Mouse (Mus musculus): ENCODE measurements at regions not wholly inside any gene's neighbourhood (a gene's known extent, or its start where the extent isn't known, plus 50 kb on each side); places are given as distances from the start of the nearest gene placed in this dataset.
A peak's percentile ranks its signal among the peaks of the same experiment; 100 is the strongest.

DNA sequence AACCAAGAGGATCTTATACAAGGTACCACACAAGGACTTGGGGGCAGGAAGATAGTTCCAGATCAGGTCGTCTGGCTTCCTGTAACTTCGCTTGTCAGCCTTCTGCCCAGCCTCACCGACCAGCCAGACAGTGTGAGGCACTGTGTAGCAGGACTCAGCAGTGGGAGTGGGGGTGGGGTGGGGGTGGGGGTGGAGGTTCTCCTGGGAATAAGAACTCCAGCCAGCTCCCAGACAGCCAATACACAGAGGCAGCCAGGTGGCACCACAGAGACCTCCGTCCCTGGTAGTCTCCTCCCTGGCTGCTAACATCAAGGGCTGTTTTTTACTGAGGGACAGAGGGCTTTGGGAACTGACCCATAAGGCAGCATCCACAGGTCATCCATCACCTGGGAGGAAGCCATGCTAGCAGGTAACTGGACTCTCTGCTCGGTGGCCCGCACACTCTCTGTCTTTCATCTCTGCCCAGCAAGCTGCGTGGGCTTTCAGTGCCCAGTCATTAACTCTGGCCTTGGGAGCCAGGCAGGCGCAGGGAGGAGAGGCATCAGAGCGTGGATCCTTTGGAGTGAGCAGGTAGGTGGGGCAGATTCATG is 60.3 kb upstream of the Wnt4 start:
- Histone ChIP-seq H3K27ac (replicated peaks; ENCODE audit: low read depth, low read length) (no peak overlapping the region), H3K9ac (replicated peaks; ENCODE audit: low read length) (no peak overlapping the region), H3K4me3 (replicated peaks; ENCODE audit: low read depth, low read length) (no peak overlapping the region), H3K9me3 (ENCODE audit: control insufficient read depth, low read length) (no peaks in the 10 kb centered on the region), H3K4me2 (ENCODE audit: low read length) (no peak overlapping the region), H3K27me3 (ENCODE audit: control insufficient read depth, insufficient read depth, low read length) (no peaks in the 10 kb centered on the region), H3K4me1 (ENCODE audit: control insufficient read depth, insufficient read depth, low read length) (peaks cover 3% of the 10 kb centered on the region; the same call in 1 of the 2 replicates), H3K36me3 (ENCODE audit: control insufficient read depth, insufficient read depth, low read length) (no peaks in the 10 kb centered on the region)
- ATAC-seq (ENCODE audit: low FRiP score, low TSS enrichment): no peak
- 80% methylated on average over 9 of the region's 9 CpGs for WGBS
- no peak for DNase-seq

DNA sequence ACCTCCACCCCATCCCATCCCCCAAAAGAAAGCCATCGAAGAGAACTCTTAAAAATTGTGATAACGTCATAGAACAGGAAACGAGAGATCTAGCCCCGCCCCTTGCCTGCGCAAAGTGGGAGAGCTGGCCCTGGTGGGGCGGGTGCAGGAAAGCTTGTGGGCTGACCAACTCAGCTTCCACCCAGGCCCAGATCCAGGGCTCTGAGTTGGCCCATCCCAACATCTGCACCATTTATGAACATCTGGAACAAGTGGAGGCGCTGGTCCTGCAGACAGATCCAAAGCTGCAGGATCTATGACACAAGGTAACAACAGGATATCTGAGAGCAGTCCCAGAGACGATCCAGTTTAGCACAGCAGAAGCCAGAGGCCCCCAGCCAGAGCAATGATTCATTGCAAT is 62.7 kb upstream of the Wnt4 start:
- WGBS: 87% methylated on average over 8 of the region's 8 CpGs
- H3K9ac ChIP-seq (replicated peaks; ENCODE audit: low read length): no peak overlapping the region
- H3K36me3 ChIP-seq (ENCODE audit: control insufficient read depth, insufficient read depth, low read length): no peaks in the 10 kb centered on the region
- peaks cover 10% of the 10 kb centered on the region; the same call in 1 of the 2 replicates for H3K4me1 ChIP-seq (ENCODE audit: control insufficient read depth, insufficient read depth, low read length)
- no peak for ATAC-seq (ENCODE audit: low FRiP score, low TSS enrichment)
- no peak overlapping the region for H3K27ac ChIP-seq (replicated peaks; ENCODE audit: low read depth, low read length)
- no peak overlapping the region for H3K4me3 ChIP-seq (replicated peaks; ENCODE audit: low read depth, low read length)
- no peaks in the 10 kb centered on the region for H3K27me3 ChIP-seq (ENCODE audit: control insufficient read depth, insufficient read depth, low read length)
- no peak for DNase-seq
- H3K4me2 ChIP-seq (ENCODE audit: low read length): no peak overlapping the region
- H3K9me3 ChIP-seq (ENCODE audit: control insufficient read depth, low read length): no peaks in the 10 kb centered on the region

DNA sequence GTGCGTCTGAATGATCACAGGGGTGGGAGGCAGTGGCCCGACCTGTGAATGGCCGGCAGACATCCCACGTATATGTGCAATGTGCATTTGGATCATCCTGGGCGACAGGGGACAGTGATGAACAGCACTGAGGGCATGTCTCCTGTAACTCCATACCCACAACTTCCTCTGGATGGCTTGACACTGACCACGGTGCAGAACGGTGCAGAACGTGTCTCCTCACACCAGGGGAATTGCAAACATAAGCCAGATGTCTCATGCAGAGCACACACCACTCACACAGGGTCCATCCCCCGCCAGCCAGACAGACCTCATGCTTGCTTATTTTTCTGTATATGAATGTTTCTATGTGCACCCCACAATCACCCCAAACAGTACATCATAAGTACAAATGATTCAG is 64.4 kb upstream of the Wnt4 start:
- no peak overlapping the region for H3K27ac ChIP-seq (replicated peaks; ENCODE audit: low read depth, low read length)
- 79% methylated on average over 9 of the region's 9 CpGs for WGBS
- H3K9ac ChIP-seq (replicated peaks; ENCODE audit: low read length): no peak overlapping the region
- H3K4me1 ChIP-seq (ENCODE audit: control insufficient read depth, insufficient read depth, low read length): peaks cover 10% of the 10 kb centered on the region; the same call in 1 of the 2 replicates
- DNase-seq (no peak), ATAC-seq (ENCODE audit: low FRiP score, low TSS enrichment) (no peak)
- no peaks in the 10 kb centered on the region for H3K9me3 ChIP-seq (ENCODE audit: control insufficient read depth, low read length)
- no peaks in the 10 kb centered on the region for H3K27me3 ChIP-seq (ENCODE audit: control insufficient read depth, insufficient read depth, low read length)
- H3K36me3 ChIP-seq (ENCODE audit: control insufficient read depth, insufficient read depth, low read length): no peaks in the 10 kb centered on the region
- no peak overlapping the region for H3K4me3 ChIP-seq (replicated peaks; ENCODE audit: low read depth, low read length)
- H3K4me2 ChIP-seq (ENCODE audit: low read length): no peak overlapping the region

DNA sequence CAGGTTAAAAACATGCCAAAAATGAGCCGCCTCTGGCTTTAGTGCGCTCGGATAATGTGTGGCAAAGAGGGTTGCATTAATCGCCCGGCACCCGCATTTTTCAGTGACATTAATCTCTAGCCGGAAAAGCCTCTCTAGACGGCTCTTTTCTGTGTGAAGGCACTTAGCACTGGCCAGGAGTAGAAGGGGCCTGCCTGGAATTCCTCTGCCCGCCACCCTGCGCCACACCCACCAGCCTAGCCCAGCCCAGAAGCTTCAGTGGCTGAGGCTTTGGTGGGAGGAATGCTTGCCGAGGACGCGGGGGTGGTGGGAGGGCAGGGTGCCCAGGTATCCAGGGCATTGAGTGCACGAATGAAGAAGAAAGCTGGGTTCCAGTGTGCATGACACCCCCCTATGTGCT is 65.2 kb upstream of the Wnt4 start:
- peak; percentile 35 for DNase-seq

DNA sequence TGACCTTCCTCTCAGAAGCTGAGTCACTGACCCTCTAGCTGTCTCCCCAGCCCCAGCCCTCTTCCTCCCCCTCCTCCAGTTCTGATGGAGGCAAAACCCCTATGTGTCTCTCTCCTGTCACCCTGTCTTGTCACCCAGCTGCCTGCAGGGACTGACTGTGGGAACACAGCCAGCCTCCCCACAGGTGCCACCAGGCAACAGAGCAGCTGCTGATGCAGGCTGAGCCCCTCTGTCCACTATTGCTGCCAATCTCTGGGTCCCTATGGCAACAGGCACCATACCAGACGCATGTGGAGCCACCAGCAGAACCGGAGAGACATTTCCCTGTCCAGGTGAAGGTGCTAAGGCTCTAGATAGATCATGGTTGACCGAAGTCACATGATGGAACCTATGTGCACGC is 66.0 kb upstream of the Wnt4 start:
- no peaks in the 10 kb centered on the region for H3K36me3 ChIP-seq (ENCODE audit: control insufficient read depth, insufficient read depth, low read length)
- no peak overlapping the region for H3K9ac ChIP-seq (replicated peaks; ENCODE audit: low read length)
- no peak overlapping the region for H3K27ac ChIP-seq (replicated peaks; ENCODE audit: low read depth, low read length)
- H3K27me3 ChIP-seq (ENCODE audit: control insufficient read depth, insufficient read depth, low read length): no peaks in the 10 kb centered on the region
- H3K4me2 ChIP-seq (ENCODE audit: low read length): no peak overlapping the region
- DNase-seq (no peak), ATAC-seq (ENCODE audit: low FRiP score, low TSS enrichment) (no peak)
- no peaks in the 10 kb centered on the region for H3K9me3 ChIP-seq (ENCODE audit: control insufficient read depth, low read length)
- no peak overlapping the region for H3K4me3 ChIP-seq (replicated peaks; ENCODE audit: low read depth, low read length)
- 65% methylated on average over 4 of the region's 4 CpGs for WGBS
- H3K4me1 ChIP-seq (ENCODE audit: control insufficient read depth, insufficient read depth, low read length): peaks cover 10% of the 10 kb centered on the region; the same call in 1 of the 2 replicates

More for the DNA sequence above, 65.2 kb upstream of the Wnt4 start:
- Histone ChIP-seq H3K4me2 (ENCODE audit: low read length) (no peak overlapping the region), H3K4me3 (replicated peaks; ENCODE audit: low read depth, low read length) (no peak overlapping the region), H3K9ac (replicated peaks; ENCODE audit: low read length) (no peak overlapping the region), H3K27ac (replicated peaks; ENCODE audit: low read depth, low read length) (no peak overlapping the region), H3K9me3 (ENCODE audit: control insufficient read depth, low read length) (no peaks in the 10 kb centered on the region), H3K4me1 (ENCODE audit: control insufficient read depth, insufficient read depth, low read length) (peaks cover 10% of the 10 kb centered on the region; the same call in 1 of the 2 replicates), H3K27me3 (ENCODE audit: control insufficient read depth, insufficient read depth, low read length) (no peaks in the 10 kb centered on the region), H3K36me3 (ENCODE audit: control insufficient read depth, insufficient read depth, low read length) (no peaks in the 10 kb centered on the region)
- ATAC-seq (ENCODE audit: low FRiP score, low TSS enrichment): no peak
- WGBS: 14% methylated on average over 14 of the region's 14 CpGs

GRCm38 (mm10) chr4:137210525-137210924 is 66.8 kb upstream of the Wnt4 start:
- ATAC-seq (ENCODE audit: low FRiP score, low TSS enrichment): no peak
- DNase-seq: no peak
- Histone ChIP-seq H3K27ac (replicated peaks; ENCODE audit: low read depth, low read length) (no peak overlapping the region), H3K4me2 (ENCODE audit: low read length) (no peak overlapping the region), H3K4me1 (ENCODE audit: control insufficient read depth, insufficient read depth, low read length) (peaks cover 10% of the 10 kb centered on the region; the same call in 1 of the 2 replicates), H3K27me3 (ENCODE audit: control insufficient read depth, insufficient read depth, low read length) (no peaks in the 10 kb centered on the region), H3K36me3 (ENCODE audit: control insufficient read depth, insufficient read depth, low read length) (no peaks in the 10 kb centered on the region), H3K4me3 (replicated peaks; ENCODE audit: low read depth, low read length) (no peak overlapping the region), H3K9ac (replicated peaks; ENCODE audit: low read length) (no peak overlapping the region), H3K9me3 (ENCODE audit: control insufficient read depth, low read length) (no peaks in the 10 kb centered on the region)
- WGBS: 84% methylated on average over 4 of the region's 4 CpGs

DNA sequence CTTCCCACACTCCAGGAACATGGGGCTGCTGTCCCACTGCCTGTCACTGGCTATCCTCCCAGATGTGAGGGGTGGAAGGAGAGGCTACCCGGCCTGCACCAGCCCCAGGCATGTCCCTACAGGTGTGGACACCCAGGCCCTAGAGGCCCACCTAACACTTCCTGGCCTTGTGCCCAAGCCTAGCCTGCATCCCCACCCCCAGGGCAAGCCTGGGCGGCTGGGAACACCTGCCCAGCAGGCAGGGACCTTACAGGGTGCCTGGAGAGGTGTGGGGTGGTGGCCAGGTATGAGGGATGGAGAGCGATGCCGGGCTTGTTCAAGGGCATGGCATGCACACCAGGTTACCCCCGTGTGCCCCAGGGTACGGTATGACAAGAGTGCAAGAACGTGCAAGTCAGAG is 76.3 kb upstream of the Wnt4 start:
- whole genome bisulfite sequencing: 87% methylated on average over 7 of the region's 7 CpGs

GRCm38 (mm10) chr4:137200426-137200825 is 76.9 kb upstream of the Wnt4 start:
- Histone ChIP-seq H3K4me2 (ENCODE audit: low read length) (no peak overlapping the region), H3K27me3 (ENCODE audit: control insufficient read depth, insufficient read depth, low read length) (no peaks in the 10 kb centered on the region), H3K4me3 (replicated peaks; ENCODE audit: low read depth, low read length) (no peak overlapping the region), H3K36me3 (ENCODE audit: control insufficient read depth, insufficient read depth, low read length) (no peaks in the 10 kb centered on the region), H3K27ac (replicated peaks; ENCODE audit: low read depth, low read length) (no peak overlapping the region), H3K9ac (replicated peaks; ENCODE audit: low read length) (no peak overlapping the region), H3K9me3 (ENCODE audit: control insufficient read depth, low read length) (no peaks in the 10 kb centered on the region), H3K4me1 (ENCODE audit: control insufficient read depth, insufficient read depth, low read length) (no peaks in the 10 kb centered on the region)
- no peak for ATAC-seq (ENCODE audit: low FRiP score, low TSS enrichment)
- 51% methylated on average over 9 of the region's 9 CpGs for WGBS
- no peak for DNase-seq

More for the DNA sequence above, 76.3 kb upstream of the Wnt4 start:
- no peak overlapping the region for H3K4me3 ChIP-seq (replicated peaks; ENCODE audit: low read depth, low read length)
- H3K36me3 ChIP-seq (ENCODE audit: control insufficient read depth, insufficient read depth, low read length): no peaks in the 10 kb centered on the region
- H3K9me3 ChIP-seq (ENCODE audit: control insufficient read depth, low read length): no peaks in the 10 kb centered on the region
- no peak overlapping the region for H3K4me2 ChIP-seq (ENCODE audit: low read length)
- DNase-seq (no peak), ATAC-seq (ENCODE audit: low FRiP score, low TSS enrichment) (no peak)
- H3K9ac ChIP-seq (replicated peaks; ENCODE audit: low read length): no peak overlapping the region
- no peak overlapping the region for H3K27ac ChIP-seq (replicated peaks; ENCODE audit: low read depth, low read length)
- H3K4me1 ChIP-seq (ENCODE audit: control insufficient read depth, insufficient read depth, low read length): no peaks in the 10 kb centered on the region
- no peaks in the 10 kb centered on the region for H3K27me3 ChIP-seq (ENCODE audit: control insufficient read depth, insufficient read depth, low read length)

- H3K4me3 ChIP-seq (replicated peaks; ENCODE audit: low read depth, low read length): no peak overlapping the region
- no peak overlapping the region for H3K9ac ChIP-seq (replicated peaks; ENCODE audit: low read length)
- ATAC-seq (ENCODE audit: low FRiP score, low TSS enrichment): no peak
- no peaks in the 10 kb centered on the region for H3K27me3 ChIP-seq (ENCODE audit: control insufficient read depth, insufficient read depth, low read length)
- no peak overlapping the region for H3K4me2 ChIP-seq (ENCODE audit: low read length)
- no peaks in the 10 kb centered on the region for H3K9me3 ChIP-seq (ENCODE audit: control insufficient read depth, low read length)
- no peak overlapping the region for H3K27ac ChIP-seq (replicated peaks; ENCODE audit: low read depth, low read length)
- no peaks in the 10 kb centered on the region for H3K4me1 ChIP-seq (ENCODE audit: control insufficient read depth, insufficient read depth, low read length)
- 13% methylated on average over 5 of the region's 5 CpGs for WGBS
- peak; percentile 17 for DNase-seq
- no peaks in the 10 kb centered on the region for H3K36me3 ChIP-seq (ENCODE audit: control insufficient read depth, insufficient read depth, low read length)
Observed at GRCm38 (mm10) chr4:137196491-137196974, 80.8 kb upstream of the Wnt4 start.
